Mouse (Mus musculus) forebrain, embryonic 15.5 days (tissue): Measurements from ENCODE around the gene Tgm3. TPM values are rescaled to one million over a fixed set of nuclear protein-coding genes. Genes with fewer than 3 reads are reported as not detected.

ENCODE experiments used
- microRNA-seq: library from miRNA; unstranded; fragments of <30 nt; microRNA quantifications from one replicate; pipeline ENCODE4, GENCODE M21; 2016
- polyA plus RNA-seq: library from polyadenylated mRNA; unstranded; fragments of >200 nt; fragmentation: Nextera tagmentation; extraction: Ambion mirVana; gene quantifications from 2 replicates; pipeline ENCODE4 v1.2.1, GENCODE M21; 2015

The Tgm3 gene
- polyA plus RNA-seq, 1 experiment from 2014 or later: not detected

Small RNA genes within 50 kb of the gene (microRNA-seq; reads per million reads assigned to microRNA genes)
- gene Mir6339: not detected

Other genes with a start within 250 kb of the Tgm3 start
- gene Stk35, start 211.8 kb upstream of the Tgm3 start, polyA plus RNA-seq: 10.3 and 10.6 TPM in 2 replicates
- gene Tgm6, start 100.1 kb downstream of the Tgm3 start, polyA plus RNA-seq: 0.09 and 0.26 TPM in 2 replicates
- 458 and 483 TPM in 2 replicates for gene Snrpb, start 167.1 kb downstream of the Tgm3 start, polyA plus RNA-seq
- not detected in 2 replicates for gene Tmc2, start 182.8 kb downstream of the Tgm3 start, polyA plus RNA-seq